Mouse (Mus musculus): ENCODE data around the gene Spg7. TPM values are rescaled to one million over a fixed set of nuclear protein-coding genes. Genes with fewer than 3 reads are reported as not detected.

Gene Spg7
- total and polyA plus RNA-seq, 2 experiments from 2014 or later = 65.1 to 83.1 TPM

DNA sequence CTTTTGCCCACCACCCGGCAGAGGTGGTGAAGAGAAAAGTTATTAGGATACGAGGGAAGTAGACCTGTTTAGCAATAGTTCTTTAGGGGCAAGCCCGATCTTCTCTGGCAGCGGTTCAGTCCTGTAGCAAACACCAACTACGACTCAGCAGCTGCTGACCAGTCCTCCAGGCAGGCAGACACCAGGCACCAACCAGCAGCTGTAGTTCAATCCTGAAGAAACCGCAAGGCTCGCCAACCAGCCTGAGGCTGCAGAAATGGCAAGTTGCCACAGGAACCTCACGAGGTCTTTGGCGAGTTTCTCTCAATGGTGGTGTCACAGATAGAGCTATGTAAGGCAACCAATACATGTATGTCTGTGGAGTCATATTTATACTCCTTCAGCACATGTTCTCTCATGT is 50.1 kb downstream of the Spg7 start:
- no peak for ATAC-seq (ENCODE audit: insufficient read depth, low read depth)
- peaks cover 25% of the 10 kb centered on the region for H3K27me3 ChIP-seq (ENCODE audit: control insufficient read depth, insufficient read depth, low read length)
- no peak overlapping the region for H3K4me2 ChIP-seq (ENCODE audit: low read depth, low read length)
- no peaks in the 10 kb centered on the region for H3K36me3 ChIP-seq (replicated peaks; ENCODE audit: control insufficient read depth, insufficient read depth, low read length)
- no peak overlapping the region for H3K9ac ChIP-seq (replicated peaks; ENCODE audit: low read depth, low read length)
- peaks cover 9% of the 10 kb centered on the region for H3K4me1 ChIP-seq (ENCODE audit: control insufficient read depth, insufficient read depth)
- H3K9me3 ChIP-seq (replicated peaks; ENCODE audit: control insufficient read depth, low read length) = no peaks in the 10 kb centered on the region
- 66% methylated on average over 9 of the region's 9 CpGs for WGBS
- H3K27ac ChIP-seq (ENCODE audit: low read depth) = no peak overlapping the region
- no peak for DNase-seq (ENCODE audit: low spot score)
- no peak for TF ChIP-seq EP300 (IDR thresholded peaks at IDR 0.05; ENCODE audit: low read depth)
- no peak for TF ChIP-seq CTCF (IDR thresholded peaks at IDR 0.05; ENCODE audit: low read depth)
- H3K4me3 ChIP-seq (ENCODE audit: low read depth, low read length) = no peak overlapping the region

DNA sequence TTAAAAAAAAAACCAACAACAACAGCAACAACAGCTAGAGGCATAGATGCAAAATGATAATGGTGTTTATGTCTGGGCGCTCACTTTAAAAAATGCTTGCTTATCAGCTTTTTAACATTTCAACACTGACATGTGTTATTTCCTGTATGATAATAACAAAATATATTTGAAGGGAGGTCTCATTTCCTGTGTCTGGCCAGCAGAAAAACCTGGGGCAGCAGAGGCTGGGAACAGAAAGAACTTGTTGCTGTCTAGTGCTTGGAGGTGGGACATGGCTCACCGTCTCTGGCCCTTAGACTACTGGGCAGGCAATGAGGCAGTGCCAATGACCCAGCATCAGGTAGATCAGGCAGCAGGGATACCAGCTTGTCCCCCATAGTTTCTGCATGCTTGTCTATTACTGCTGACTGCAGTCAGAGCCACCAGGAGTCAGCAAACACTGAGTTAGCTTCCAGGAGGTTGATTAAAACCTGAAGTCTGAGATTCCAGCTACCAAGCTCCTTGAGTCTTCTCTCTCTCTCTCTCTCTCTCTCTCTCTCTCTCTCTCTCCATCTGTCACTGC is 51.2 kb downstream of the Spg7 start:
- Histone ChIP-seq H3K4me3 (ENCODE audit: low read depth, low read length) (no peak overlapping the region), H3K4me2 (ENCODE audit: low read depth, low read length) (no peak overlapping the region), H3K27ac (ENCODE audit: low read depth) (no peak overlapping the region), H3K9me3 (replicated peaks; ENCODE audit: control insufficient read depth, low read length) (no peaks in the 10 kb centered on the region), H3K4me1 (ENCODE audit: control insufficient read depth, insufficient read depth) (peaks cover 13% of the 10 kb centered on the region), H3K27me3 (ENCODE audit: control insufficient read depth, insufficient read depth, low read length) (peaks cover 36% of the 10 kb centered on the region), H3K9ac (replicated peaks; ENCODE audit: low read depth, low read length) (no peak overlapping the region), H3K36me3 (replicated peaks; ENCODE audit: control insufficient read depth, insufficient read depth, low read length) (no peaks in the 10 kb centered on the region)
- no peak for DNase-seq (ENCODE audit: low spot score)
- ATAC-seq (ENCODE audit: insufficient read depth, low read depth) = no peak
- 31% methylated on average over 2 of the region's 2 CpGs for WGBS
- TF ChIP-seq EP300 (IDR thresholded peaks at IDR 0.05; ENCODE audit: low read depth) (no peak), CTCF (IDR thresholded peaks at IDR 0.05; ENCODE audit: low read depth) (peak; percentile 10; the same call in 1 of the 2 replicates)

DNA sequence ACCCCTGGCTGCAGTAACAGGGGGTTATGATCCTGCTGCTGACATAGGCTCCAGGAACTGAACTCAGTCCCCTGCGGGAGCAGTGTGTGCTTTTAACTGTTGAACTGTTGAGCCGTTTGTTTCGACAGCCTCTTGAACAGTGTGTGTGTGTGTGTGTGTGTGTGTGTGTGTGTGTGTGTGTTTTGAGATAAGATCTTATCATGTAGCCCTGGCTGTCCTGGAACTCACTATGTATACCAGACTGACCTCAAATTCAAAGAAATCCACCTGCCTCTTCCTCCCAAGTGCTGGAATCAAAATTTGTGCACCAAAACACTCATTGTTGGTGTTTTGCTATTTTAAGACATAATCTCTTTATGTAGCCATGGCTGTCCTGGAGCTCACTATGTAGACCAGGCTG is 51.9 kb downstream of the Spg7 start:
- TF ChIP-seq CTCF (IDR thresholded peaks at IDR 0.05; ENCODE audit: low read depth) (no peak), EP300 (IDR thresholded peaks at IDR 0.05; ENCODE audit: low read depth) (no peak)
- no peak overlapping the region for H3K4me2 ChIP-seq (ENCODE audit: low read depth, low read length)
- WGBS = 28% methylated on average over 3 of the region's 3 CpGs
- no peak overlapping the region for H3K4me3 ChIP-seq (ENCODE audit: low read depth, low read length)
- H3K36me3 ChIP-seq (replicated peaks; ENCODE audit: control insufficient read depth, insufficient read depth, low read length) = no peaks in the 10 kb centered on the region
- peaks cover 42% of the 10 kb centered on the region for H3K27me3 ChIP-seq (ENCODE audit: control insufficient read depth, insufficient read depth, low read length)
- H3K9ac ChIP-seq (replicated peaks; ENCODE audit: low read depth, low read length) = no peak overlapping the region
- ATAC-seq (ENCODE audit: insufficient read depth, low read depth) (no peak), DNase-seq (ENCODE audit: low spot score) (no peak)
- H3K4me1 ChIP-seq (ENCODE audit: control insufficient read depth, insufficient read depth) = peaks cover 13% of the 10 kb centered on the region
- H3K9me3 ChIP-seq (replicated peaks; ENCODE audit: control insufficient read depth, low read length) = no peaks in the 10 kb centered on the region
- no peak overlapping the region for H3K27ac ChIP-seq (ENCODE audit: low read depth)

GRCm38 (mm10) chr8:123117127-123117731 is 54.5 kb downstream of the Spg7 start, which contains the start of gene Cpne7:
Cpne7 (plus strand) TSS chr8:123117374.
- Histone ChIP-seq H3K4me3 (ENCODE audit: low read depth, low read length) (peak within 1 kb of the TSS; percentile 51), H3K27me3 (ENCODE audit: control insufficient read depth, insufficient read depth, low read length) (peaks cover 46% of the 10 kb centered on the region), H3K4me1 (ENCODE audit: control insufficient read depth, insufficient read depth) (peaks cover 13% of the 10 kb centered on the region), H3K9me3 (replicated peaks; ENCODE audit: control insufficient read depth, low read length) (no peaks in the 10 kb centered on the region), H3K36me3 (replicated peaks; ENCODE audit: control insufficient read depth, insufficient read depth, low read length) (no peaks in the 10 kb centered on the region), H3K27ac (ENCODE audit: low read depth) (no peak within 1 kb of the TSS), H3K4me2 (ENCODE audit: low read depth, low read length) (peak within 1 kb of the TSS; percentile 80), H3K9ac (replicated peaks; ENCODE audit: low read depth, low read length) (no peak within 1 kb of the TSS)
- TF ChIP-seq EP300 (IDR thresholded peaks at IDR 0.05; ENCODE audit: low read depth) (no peak), CTCF (IDR thresholded peaks at IDR 0.05; ENCODE audit: low read depth) (no peak)
- WGBS = 1% methylated on average over 43 of the region's 51 CpGs
- DNase-seq (ENCODE audit: low spot score) = no peak
- ATAC-seq (ENCODE audit: insufficient read depth, low read depth) = peak; percentile 29; the same call in 1 of the 2 replicates

DNA sequence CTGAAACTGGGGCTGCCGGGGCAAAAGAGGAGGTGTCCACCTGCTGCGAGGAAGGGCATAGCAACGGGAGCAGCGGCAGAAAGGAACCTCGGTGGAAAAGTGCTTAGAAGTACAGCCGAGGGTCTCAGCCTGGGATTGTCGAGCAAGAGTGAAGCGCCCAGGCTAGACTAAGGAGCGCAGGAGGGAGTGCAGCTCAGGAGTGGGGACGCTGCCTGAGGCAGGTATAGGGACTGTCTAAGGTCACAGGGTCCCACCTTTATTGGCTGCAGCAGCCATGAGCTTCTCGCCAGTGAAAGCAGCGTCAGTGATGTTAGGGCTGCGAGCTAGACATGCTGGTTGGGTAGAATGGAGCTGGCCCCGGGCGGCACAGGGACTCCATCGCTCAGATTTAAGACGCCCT is 55.0 kb downstream of the Spg7 start:
- 2% methylated on average over 17 of the region's 17 CpGs for WGBS

More for the DNA sequence above, 55.0 kb downstream of the Spg7 start:
- no peak overlapping the region for H3K27ac ChIP-seq (ENCODE audit: low read depth)
- peaks cover 13% of the 10 kb centered on the region for H3K4me1 ChIP-seq (ENCODE audit: control insufficient read depth, insufficient read depth)
- H3K4me3 ChIP-seq (ENCODE audit: low read depth, low read length) = peak overlapping the region; percentile 51
- no peaks in the 10 kb centered on the region for H3K9me3 ChIP-seq (replicated peaks; ENCODE audit: control insufficient read depth, low read length)
- TF ChIP-seq EP300 (IDR thresholded peaks at IDR 0.05; ENCODE audit: low read depth) (no peak), CTCF (IDR thresholded peaks at IDR 0.05; ENCODE audit: low read depth) (no peak)
- no peaks in the 10 kb centered on the region for H3K36me3 ChIP-seq (replicated peaks; ENCODE audit: control insufficient read depth, insufficient read depth, low read length)
- H3K4me2 ChIP-seq (ENCODE audit: low read depth, low read length) = peak overlapping the region; percentile 80
- H3K27me3 ChIP-seq (ENCODE audit: control insufficient read depth, insufficient read depth, low read length) = peaks cover 48% of the 10 kb centered on the region
- ATAC-seq (ENCODE audit: insufficient read depth, low read depth) = no peak
- no peak for DNase-seq (ENCODE audit: low spot score)
- no peak overlapping the region for H3K9ac ChIP-seq (replicated peaks; ENCODE audit: low read depth, low read length)
